Mouse (Mus musculus): ENCODE data around the gene Clcn6. TPM values are rescaled to one million over a fixed set of nuclear protein-coding genes. Genes with fewer than 3 reads are reported as not detected.

The Clcn6 gene
- total and polyA plus RNA-seq, 2 experiments from 2014 or later = 24.4 to 60.7 TPM

DNA sequence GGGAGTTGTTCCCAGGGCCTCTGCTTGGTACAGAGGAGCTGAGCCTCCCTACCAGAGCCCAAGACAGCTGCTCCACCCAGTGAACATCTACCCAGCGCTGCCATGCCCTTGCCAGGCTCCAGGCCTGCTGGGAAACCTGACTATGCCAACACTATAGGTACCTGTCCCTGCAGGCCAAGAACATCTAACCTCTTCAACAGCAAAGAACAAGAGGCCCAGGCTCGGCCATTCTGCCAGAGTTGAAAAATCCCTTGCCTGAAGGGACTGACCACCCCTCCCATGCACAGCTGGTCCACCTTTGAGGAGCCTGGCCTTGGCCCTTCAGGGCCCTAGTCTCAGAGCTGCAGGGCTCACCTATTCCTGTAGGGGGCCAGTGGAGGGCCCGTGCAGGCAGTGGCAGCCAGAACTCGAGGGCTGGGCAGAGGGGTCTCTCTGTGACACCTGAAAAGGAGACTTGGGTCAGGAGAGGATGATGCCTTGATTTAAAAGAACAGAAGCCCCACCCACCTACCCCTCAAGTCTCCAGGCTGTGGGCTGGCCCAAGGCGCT lies 19.1 kb upstream of the Clcn6 start:
- Histone ChIP-seq H3K9ac (replicated peaks; ENCODE audit: low read length) (no peak overlapping the region), H3K4me3 (ENCODE audit: low read length) (no peak overlapping the region), H3K27ac (0 out of 2 replicates have a peak overlapping the region, but pooled peaks have one; percentile 2), H3K36me3 (ENCODE audit: insufficient read depth, low read length) (peaks cover 42% of the 10 kb centered on the region), H3K27me3 (ENCODE audit: insufficient read depth, low read length) (no peaks in the 10 kb centered on the region), H3K4me2 (ENCODE audit: low read depth, low read length) (no peak overlapping the region), H3K4me1 (ENCODE audit: insufficient read depth, low read length) (no peaks in the 10 kb centered on the region), H3K9me3 (ENCODE audit: low read length) (no peaks in the 10 kb centered on the region)
- no peak for ATAC-seq
- DNase-seq (ENCODE audit: low spot score) = no peak
- WGBS = 64% methylated on average over 5 of the region's 5 CpGs
- no peak for TF ChIP-seq CTCF (IDR thresholded peaks at IDR 0.05; ENCODE audit: low read depth)

DNA sequence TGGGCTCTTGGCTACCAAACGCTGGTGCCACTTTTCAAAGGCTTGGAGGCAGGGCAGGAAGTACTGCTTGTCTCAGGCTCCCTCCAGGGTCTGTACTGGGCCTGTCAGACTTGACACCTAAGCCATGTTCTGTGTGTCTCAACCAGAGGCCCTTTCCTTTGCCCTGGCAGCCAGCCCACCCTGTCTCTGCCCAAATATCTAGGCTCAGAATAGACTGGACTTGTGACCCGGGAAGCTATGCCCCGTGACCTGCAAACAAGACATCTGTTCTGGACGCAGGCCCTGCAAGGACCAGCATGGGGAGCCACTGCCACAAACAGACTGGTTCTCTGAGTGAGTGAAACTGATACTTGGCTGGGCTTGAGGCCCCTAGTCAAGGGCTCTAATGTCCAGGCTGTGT lies 18.2 kb upstream of the Clcn6 start:
- Histone ChIP-seq H3K4me3 (ENCODE audit: low read length) (no peak overlapping the region), H3K9ac (replicated peaks; ENCODE audit: low read length) (no peak overlapping the region), H3K27ac (no peak overlapping the region), H3K4me1 (ENCODE audit: insufficient read depth, low read length) (no peaks in the 10 kb centered on the region), H3K36me3 (ENCODE audit: insufficient read depth, low read length) (peaks cover 51% of the 10 kb centered on the region), H3K9me3 (ENCODE audit: low read length) (no peaks in the 10 kb centered on the region), H3K27me3 (ENCODE audit: insufficient read depth, low read length) (no peaks in the 10 kb centered on the region), H3K4me2 (ENCODE audit: low read depth, low read length) (no peak overlapping the region)
- no peak for ATAC-seq
- WGBS = 72% methylated on average over 4 of the region's 4 CpGs
- DNase-seq (ENCODE audit: low spot score) = peak; percentile 25
- no peak for TF ChIP-seq CTCF (IDR thresholded peaks at IDR 0.05; ENCODE audit: low read depth)

DNA sequence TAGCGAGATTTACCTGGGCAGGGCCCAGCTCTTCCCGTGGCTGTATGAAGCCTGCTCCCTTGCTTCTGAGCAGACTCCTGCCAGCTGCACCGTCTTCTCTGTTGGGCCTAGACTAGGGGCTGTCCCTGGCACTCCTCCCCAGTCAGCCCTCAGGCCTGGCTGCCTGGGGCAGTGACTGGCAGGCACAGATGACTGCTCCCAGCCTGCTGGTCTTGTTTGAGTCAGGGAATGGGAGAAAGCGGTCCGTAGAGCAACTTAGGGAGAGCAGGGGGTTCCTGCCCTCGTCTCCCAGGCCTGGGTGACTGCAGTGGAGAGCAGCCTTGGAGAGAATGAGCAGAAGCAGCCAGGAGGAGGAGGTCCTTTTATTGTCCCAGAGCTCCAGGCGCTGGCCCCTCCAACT lies 17.6 kb upstream of the Clcn6 start:
- TF ChIP-seq CTCF (IDR thresholded peaks at IDR 0.05; ENCODE audit: low read depth) = no peak
- DNase-seq (ENCODE audit: low spot score) = no peak

DNA sequence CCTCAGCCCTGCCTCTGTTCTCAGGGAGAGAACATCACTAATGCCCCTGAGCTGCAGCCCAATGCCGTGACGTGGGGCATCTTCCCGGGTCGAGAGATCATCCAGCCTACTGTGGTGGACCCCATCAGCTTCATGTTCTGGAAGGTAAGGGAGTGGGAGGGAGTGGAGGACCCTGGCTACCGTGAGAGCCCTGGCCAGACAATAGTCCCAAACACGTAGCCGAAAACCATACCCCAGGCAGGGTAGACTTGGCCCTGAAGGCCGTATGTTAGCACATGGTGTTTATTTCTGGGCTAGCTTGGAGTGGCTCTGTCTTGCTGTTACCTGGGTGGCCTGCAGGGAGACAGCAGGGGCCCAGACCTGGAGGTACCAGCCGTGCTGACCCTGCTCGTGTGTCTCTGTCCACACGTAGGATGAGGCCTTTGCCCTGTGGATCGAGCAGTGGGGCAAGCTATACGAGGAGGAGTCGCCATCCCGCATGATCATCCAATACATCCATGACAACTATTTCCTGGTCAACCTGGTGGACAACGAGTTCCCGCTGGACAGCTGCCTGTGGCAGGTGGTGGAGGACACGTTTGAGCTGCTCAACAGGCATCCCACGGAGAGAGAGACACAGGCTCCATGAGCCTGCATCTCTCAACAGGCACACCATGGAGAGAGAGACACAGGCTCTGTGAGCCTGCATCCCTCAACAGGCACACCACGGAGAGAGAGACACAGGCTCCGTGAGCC lies 16.5 kb upstream of the Clcn6 start:
- Histone ChIP-seq H3K4me3 (ENCODE audit: low read length) (no peak overlapping the region), H3K36me3 (ENCODE audit: insufficient read depth, low read length) (peaks cover 61% of the 10 kb centered on the region), H3K9me3 (ENCODE audit: low read length) (no peaks in the 10 kb centered on the region), H3K4me2 (ENCODE audit: low read depth, low read length) (no peak overlapping the region), H3K27ac (no peak overlapping the region), H3K9ac (replicated peaks; ENCODE audit: low read length) (no peak overlapping the region), H3K27me3 (ENCODE audit: insufficient read depth, low read length) (no peaks in the 10 kb centered on the region), H3K4me1 (ENCODE audit: insufficient read depth, low read length) (no peaks in the 10 kb centered on the region)
- 90% methylated on average over 21 of the region's 21 CpGs for WGBS
- TF ChIP-seq CTCF (IDR thresholded peaks at IDR 0.05; ENCODE audit: low read depth) = no peak
- DNase-seq (ENCODE audit: low spot score) = no peak
- ATAC-seq = no peak

More for the DNA sequence above, 17.6 kb upstream of the Clcn6 start:
- ATAC-seq = no peak
- H3K9ac ChIP-seq (replicated peaks; ENCODE audit: low read length) = no peak overlapping the region
- no peaks in the 10 kb centered on the region for H3K9me3 ChIP-seq (ENCODE audit: low read length)
- H3K27me3 ChIP-seq (ENCODE audit: insufficient read depth, low read length) = no peaks in the 10 kb centered on the region
- H3K36me3 ChIP-seq (ENCODE audit: insufficient read depth, low read length) = peaks cover 56% of the 10 kb centered on the region
- H3K4me3 ChIP-seq (ENCODE audit: low read length) = no peak overlapping the region
- no peak overlapping the region for H3K27ac ChIP-seq
- H3K4me1 ChIP-seq (ENCODE audit: insufficient read depth, low read length) = no peaks in the 10 kb centered on the region
- H3K4me2 ChIP-seq (ENCODE audit: low read depth, low read length) = no peak overlapping the region
- 66% methylated on average over 7 of the region's 7 CpGs for WGBS

DNA sequence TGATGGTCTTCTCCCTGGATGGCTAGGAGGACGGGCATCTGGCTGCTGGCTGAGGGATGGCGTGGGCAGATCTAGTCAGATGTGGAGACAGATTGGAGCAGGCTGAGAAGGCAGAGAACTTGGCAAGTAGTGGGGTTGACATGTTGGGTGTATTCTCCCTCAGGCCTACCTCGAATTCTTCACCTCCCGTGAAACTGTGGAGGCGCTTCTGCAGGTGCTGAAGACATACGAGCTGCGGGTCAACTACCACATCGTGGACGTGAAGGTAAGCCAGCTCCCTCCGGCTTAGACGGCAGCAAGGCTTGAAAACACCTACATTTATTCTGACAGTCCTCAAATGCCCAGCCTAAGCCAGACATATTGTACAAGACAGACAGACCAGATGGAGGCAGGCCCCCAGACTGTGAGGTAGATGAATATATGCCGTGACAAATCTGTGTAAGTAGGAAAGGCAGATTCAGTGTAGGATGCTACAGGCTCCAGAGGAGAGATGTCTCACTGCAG lies 14.8 kb upstream of the Clcn6 start:
- no peaks in the 10 kb centered on the region for H3K4me1 ChIP-seq (ENCODE audit: insufficient read depth, low read length)
- H3K4me2 ChIP-seq (ENCODE audit: low read depth, low read length) = no peak overlapping the region
- peaks cover 63% of the 10 kb centered on the region for H3K36me3 ChIP-seq (ENCODE audit: insufficient read depth, low read length)
- H3K9ac ChIP-seq (replicated peaks; ENCODE audit: low read length) = no peak overlapping the region
- H3K9me3 ChIP-seq (ENCODE audit: low read length) = no peaks in the 10 kb centered on the region
- DNase-seq (ENCODE audit: low spot score) (no peak), ATAC-seq (no peak)
- WGBS = 81% methylated on average over 12 of the region's 12 CpGs
- H3K4me3 ChIP-seq (ENCODE audit: low read length) = no peak overlapping the region
- H3K27me3 ChIP-seq (ENCODE audit: insufficient read depth, low read length) = no peaks in the 10 kb centered on the region
- peak overlapping the region; percentile 51; the same call in 1 of the 2 replicates for H3K27ac ChIP-seq
- TF ChIP-seq CTCF (IDR thresholded peaks at IDR 0.05; ENCODE audit: low read depth) = no peak

DNA sequence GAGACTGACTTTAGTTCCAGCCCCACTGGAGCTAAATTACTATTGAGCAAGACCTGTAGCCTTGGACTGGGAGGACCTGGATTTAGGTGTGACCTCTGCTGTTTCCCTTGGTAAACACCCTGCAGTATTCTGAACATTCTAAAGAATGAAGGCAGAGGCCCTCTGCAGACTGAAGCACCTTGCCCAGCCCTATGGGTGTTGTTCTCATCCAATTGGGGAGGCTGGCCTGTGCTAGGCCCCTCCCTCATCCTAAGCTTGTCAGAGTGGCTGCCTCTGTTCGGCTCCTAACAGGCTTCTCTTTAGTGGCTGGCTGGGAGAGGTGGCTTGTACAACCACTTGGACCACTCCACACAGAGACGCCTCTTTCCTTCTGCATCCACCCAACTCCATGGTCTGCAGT lies 14.4 kb upstream of the Clcn6 start:
- H3K9me3 ChIP-seq (ENCODE audit: low read length) = no peaks in the 10 kb centered on the region

DNA sequence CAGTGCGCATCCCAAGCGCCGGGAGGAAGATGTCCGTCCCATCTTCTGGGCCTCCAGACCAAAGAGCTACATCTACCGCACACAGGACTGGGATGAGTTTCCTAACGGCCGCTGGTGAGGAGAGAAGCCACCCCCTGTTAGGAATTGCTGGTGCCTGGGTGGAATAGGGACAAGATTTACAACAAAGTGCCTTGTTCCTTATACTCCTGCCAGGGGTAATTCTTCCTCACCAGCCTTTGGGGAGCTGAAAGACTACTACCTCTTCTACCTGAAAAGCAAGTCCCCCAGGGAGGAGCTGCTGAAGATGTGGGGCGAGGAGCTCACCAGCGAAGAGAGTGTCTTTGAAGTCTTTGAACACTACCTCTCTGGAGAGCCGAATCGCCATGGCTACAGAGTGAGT lies 13.3 kb upstream of the Clcn6 start:
- Histone ChIP-seq H3K9ac (replicated peaks; ENCODE audit: low read length) (no peak overlapping the region), H3K27me3 (ENCODE audit: insufficient read depth, low read length) (no peaks in the 10 kb centered on the region), H3K4me1 (ENCODE audit: insufficient read depth, low read length) (no peaks in the 10 kb centered on the region), H3K27ac (no peak overlapping the region), H3K4me2 (ENCODE audit: low read depth, low read length) (no peak overlapping the region), H3K36me3 (ENCODE audit: insufficient read depth, low read length) (peaks cover 58% of the 10 kb centered on the region), H3K9me3 (ENCODE audit: low read length) (no peaks in the 10 kb centered on the region), H3K4me3 (ENCODE audit: low read length) (no peak overlapping the region)
- 93% methylated on average over 11 of the region's 11 CpGs for WGBS
- ATAC-seq (no peak), DNase-seq (ENCODE audit: low spot score) (no peak)
- TF ChIP-seq CTCF (IDR thresholded peaks at IDR 0.05; ENCODE audit: low read depth) = no peak

More for the DNA sequence above, 14.4 kb upstream of the Clcn6 start:
- Histone ChIP-seq H3K9ac (replicated peaks; ENCODE audit: low read length) (no peak overlapping the region), H3K4me2 (ENCODE audit: low read depth, low read length) (no peak overlapping the region), H3K36me3 (ENCODE audit: insufficient read depth, low read length) (peaks cover 64% of the 10 kb centered on the region), H3K27ac (no peak overlapping the region), H3K27me3 (ENCODE audit: insufficient read depth, low read length) (no peaks in the 10 kb centered on the region), H3K4me1 (ENCODE audit: insufficient read depth, low read length) (no peaks in the 10 kb centered on the region), H3K4me3 (ENCODE audit: low read length) (no peak overlapping the region)
- no peak for TF ChIP-seq CTCF (IDR thresholded peaks at IDR 0.05; ENCODE audit: low read depth)
- ATAC-seq (no peak), DNase-seq (ENCODE audit: low spot score) (no peak)
- WGBS = 68% methylated on average over 2 of the region's 2 CpGs

Measured in hindbrain, postnatal 0 days (tissue).